Mouse (Mus musculus) lung, adult 2 months (tissue): ENCODE results near the gene Cacna1h.

Experiments
- CTCF ChIP-seq: fragments of 200-500 bp; IDR thresholded peaks from 2 replicates; pipeline ENCODE4 v1.5.1; 2011; ENCODE audit warnings: mild to moderate bottlenecking, low read length, control low read depth; ENCODE audit not compliant: insufficient read depth
- POLR2A ChIP-seq: fragments of 200-500 bp; IDR thresholded peaks from 2 replicates; pipeline ENCODE4 v1.6.1; 2011; ENCODE audit warnings: low read depth, mild to moderate bottlenecking, control low read depth, low read length, borderline replicate concordance; ENCODE audit errors: extremely low read depth

GRCm38 (mm10) chr17:25404190-25404589 is 29.4 kb downstream of the Cacna1h start:
- no peak for TF ChIP-seq POLR2A
- no peak for TF ChIP-seq CTCF
